ENCODE assay signal across 10 mouse cellular contexts in genomic region chr7:83564635-83565291, GRCm38 (mm10). TPM values are rescaled to one million over a fixed set of nuclear protein-coding genes. Genes with fewer than 3 reads are reported as not detected.
DNase-seq lines count a peak whose midpoint lies in the region; ATAC-seq and TF ChIP-seq lines count a peak whose summit lies in the region.
"Had no signal": no experiment of that assay in that cellular context is flagged by ENCODE, and none has a peak within 500 bp of the region (broad histone marks: within the 10 kb centered on the region; RNA-seq: fewer than 3 reads in every experiment).

No protein-coding gene starts in this region.

- H3K79me2 ChIP-seq in CH12.LX (replicated peaks; ENCODE audit: control insufficient read depth, extremely low read depth, insufficient read depth, poor library complexity, severe bottlenecking) = no peaks in the 10 kb centered on the region

- dilution Hi-C loops in CH12.LX (cut with MboI; ENCODE audit: extremely low pct_ligation_motif_present, extremely low pct_unique_long_range_greater_than_20kb, low sequenced_read_pairs) = no loop called here

- H3K9me3 ChIP-seq in hindbrain, embryonic 10.5 days = no peaks in the 10 kb centered on the region
- H3K9me3 ChIP-seq in hindbrain, embryonic 16.5 days (ENCODE audit: control insufficient read depth, low read length) = no peaks in the 10 kb centered on the region
- no peaks in the 10 kb centered on the region for H3K9me3 ChIP-seq in CH12.LX (replicated peaks; ENCODE audit: low read length)
- H3K9me3 ChIP-seq: liver, embryonic 13.5 days had no signal

- TF ChIP-seq CTCF in CH12.LX (conservative IDR thresholded peaks at IDR 0.05 in 1 of 2, IDR thresholded peaks at IDR 0.05 in 1 of 2; ENCODE audit: low read depth in 2 of 2, low read length in 2 of 2) = no peak

- intact Hi-C loops in heart, postnatal 10 days (cut with DNase I) = loop anchor here (5.0 kb wide), 1 partner anchor 697 kb away; the partner anchor contains the start of gene Mex3b
- intact Hi-C loops in left cerebral cortex, postnatal 36 days (cut with DNase I) = loop anchor here (5.0 to 10.0 kb wide), 3 partner anchors 68 to 320 kb away; partner anchors contain the start of genes Mesd, Stard5 and Tlnrd1

- 62% methylated on average over 12 of the region's 12 CpGs for WGBS in hindbrain, embryonic 10.5 days
- WGBS in hindbrain, embryonic 16.5 days = 68% methylated on average over 12 of the region's 12 CpGs

- H3K27ac ChIP-seq in hindbrain, embryonic 10.5 days = peak overlapping the region; percentile 69
- H3K27ac ChIP-seq in hindbrain, embryonic 16.5 days (ENCODE audit: low read depth, low read length) = no peak overlapping the region
- no peak overlapping the region for H3K27ac ChIP-seq in CH12.LX (ENCODE audit: insufficient read depth, low read depth)
- H3K27ac ChIP-seq: liver, embryonic 13.5 days had no signal

- DNase-seq in hindbrain, embryonic 10.5 days (ENCODE audit: low spot score) = no peak
- peak; percentile 7 for DNase-seq in CH12.LX (ENCODE audit: extremely low read depth)
- DNase-seq in heart, postnatal 10 days = peak; percentile 70
- no peak for DNase-seq in left cerebral cortex, postnatal 36 days (ENCODE audit: low spot score in 2 of 2)
- no peak for DNase-seq in layer of hippocampus, postnatal 14 days (ENCODE audit: low spot score in 2 of 2)
- DNase-seq in urinary bladder, postnatal 25 days (ENCODE audit: low spot score) = no peak
- DNase-seq: liver, embryonic 13.5 days had no signal

- H3K36me3 ChIP-seq in hindbrain, embryonic 10.5 days = no peaks in the 10 kb centered on the region
- no peaks in the 10 kb centered on the region for H3K36me3 ChIP-seq in hindbrain, embryonic 16.5 days (ENCODE audit: control insufficient read depth, insufficient read depth, low read length)
- H3K36me3 ChIP-seq in CH12.LX (replicated peaks in 1 of 2; ENCODE audit: control insufficient read depth in 1 of 2, insufficient read depth in 1 of 2, low read length in 1 of 2) = no peaks in the 10 kb centered on the region
- H3K36me3 ChIP-seq: liver, embryonic 13.5 days had no signal

- H3K4me2 ChIP-seq in hindbrain, embryonic 16.5 days (ENCODE audit: low read length) = no peak overlapping the region
- no peak overlapping the region for H3K4me2 ChIP-seq in CH12.LX (ENCODE audit: insufficient read depth, low read depth, poor library complexity, severe bottlenecking)
- H3K4me2 ChIP-seq: liver, embryonic 13.5 days had no signal

- no peak overlapping the region for H3K9ac ChIP-seq in hindbrain, embryonic 16.5 days (ENCODE audit: low read depth, low read length)
- H3K9ac ChIP-seq in CH12.LX (ENCODE audit: insufficient read depth, low read depth) = no peak overlapping the region
- H3K9ac ChIP-seq: liver, embryonic 13.5 days had no signal

- H3K4me1 ChIP-seq in hindbrain, embryonic 10.5 days (replicated peaks) = peaks cover 25% of the 10 kb centered on the region
- H3K4me1 ChIP-seq in hindbrain, embryonic 16.5 days (ENCODE audit: control insufficient read depth, insufficient read depth, low read depth, low read length) = no peaks in the 10 kb centered on the region
- H3K4me1 ChIP-seq in CH12.LX (ENCODE audit: control insufficient read depth in 1 of 2, insufficient read depth in 2 of 2) = peaks cover 0 to 17% of the 10 kb centered on the region in 2 experiments; a peak in 2 of 4 replicates
- H3K4me1 ChIP-seq: liver, embryonic 13.5 days had no signal

- no peak for TF ChIP-seq POLR2A in CH12.LX (IDR thresholded peaks at IDR 0.05; ENCODE audit: low read depth, low read length)

- H3K4me3 ChIP-seq in hindbrain, embryonic 10.5 days = no peak overlapping the region
- H3K4me3 ChIP-seq in hindbrain, embryonic 16.5 days (ENCODE audit: low read length) = no peak overlapping the region
- no peak overlapping the region for H3K4me3 ChIP-seq in CH12.LX (replicated peaks in 1 of 3; ENCODE audit: low read depth in 2 of 3, low read length in 2 of 3, poor library complexity in 1 of 3)
- H3K4me3 ChIP-seq: erythroblast, embryonic 14.5 days; liver, embryonic 13.5 days had no signal

- no peak for TF ChIP-seq EP300 in CH12.LX (IDR thresholded peaks at IDR 0.05; ENCODE audit: low read length)

- in situ Hi-C loops in CH12.LX (cut with MboI; ENCODE audit: low pct_ligation_motif_present, low pct_unique_long_range_greater_than_20kb, low sequenced_read_pairs) = loop anchor here (5.0 kb wide), 1 partner anchor 38 kb away; no protein-coding TSS in a partner anchor

- ATAC-seq in hindbrain, embryonic 16.5 days = no peak
- peak; percentile 85 for ATAC-seq in monocyte, adult 5-6 weeks (replicated peaks; ENCODE audit: insufficient number of reproducible peaks, low FRiP score, low TSS enrichment, poor library complexity, severe bottlenecking)

- no peaks in the 10 kb centered on the region for H3K27me3 ChIP-seq in hindbrain, embryonic 10.5 days (ENCODE audit: insufficient read depth, poor library complexity, severe bottlenecking)
- H3K27me3 ChIP-seq in hindbrain, embryonic 16.5 days (replicated peaks; ENCODE audit: control insufficient read depth, insufficient read depth, low read length) = no peaks in the 10 kb centered on the region
- H3K27me3 ChIP-seq in CH12.LX (replicated peaks) = no peaks in the 10 kb centered on the region
- H3K27me3 ChIP-seq: liver, embryonic 13.5 days had no signal

- TF ChIP-seq RAD21 in CH12.LX (IDR thresholded peaks at IDR 0.05; ENCODE audit: low read depth, low read length) = no peak

TF ChIP-seq in CH12.LX, 34 proteins besides CTCF, POLR2A, EP300 and RAD21:
- TF ChIP-seq ZNF384 (IDR thresholded peaks at IDR 0.05; ENCODE audit: low read depth, low read length) (no peak), UBTF (IDR thresholded peaks at IDR 0.05; ENCODE audit: low read depth, low read length) (no peak), MYC (IDR thresholded peaks at IDR 0.05; ENCODE audit: low read depth, low read length) (no peak), MXI1 (IDR thresholded peaks at IDR 0.05; ENCODE audit: low read depth, low read length) (no peak), E2F4 (IDR thresholded peaks at IDR 0.05; ENCODE audit: insufficient replicate concordance, low read depth, low read length) (no peak), HCFC1 (IDR thresholded peaks at IDR 0.05; ENCODE audit: low read depth, low read length) (no peak), USF1 (IDR thresholded peaks at IDR 0.05; ENCODE audit: low read depth, low read length) (no peak), PAX5 (IDR thresholded peaks at IDR 0.05; ENCODE audit: low read length) (no peak), USF2 (conservative IDR thresholded peaks at IDR 0.05; ENCODE audit: low read depth, low read length) (no peak), MAZ (IDR thresholded peaks at IDR 0.05; ENCODE audit: low read depth, low read length) (no peak), KAT2A (IDR thresholded peaks at IDR 0.05; ENCODE audit: insufficient replicate concordance, low read length) (no peak), ELF1 (IDR thresholded peaks at IDR 0.05; ENCODE audit: low read depth, low read length) (no peak)

RNA-seq across cellular contexts. Expression of gene Tmc3, which starts 20.0 kb away (rescaled TPM):
- 0.67 and 0.80 TPM in 2 replicates for polyA plus RNA-seq in hindbrain, embryonic 10.5 days (2016; fragmentation: Nextera tagmentation; extraction: Ambion mirVana)
- polyA plus RNA-seq in hindbrain, embryonic 16.5 days (2015; fragmentation: Nextera tagmentation; extraction: Ambion mirVana) = 0.29 and 0.33 TPM in 2 replicates
- total RNA-seq in CH12.LX (2012; rRNA removed) = 1.3 and 2.2 TPM in 2 replicates
- total RNA-seq in CH12.LX (2014; rRNA removed) = 1.2 and 1.3 TPM in 2 replicates
- 2.3 and 3.0 TPM in 2 replicates for polyA plus RNA-seq in CH12.LX (2012; ENCODE audit: insufficient read length, low read depth)
- total RNA-seq in heart, postnatal 10 days (2021) = 1 to 10 TPM; 1.8 to 1.9 TPM
- total RNA-seq in monocyte, adult 5-6 weeks (2017) = 0.10 to 7.4 TPM (median 0.29 TPM) in 3 replicates
- under 1 TPM; 0.12 to 0.23 TPM for total RNA-seq in left cerebral cortex, postnatal 36 days (2021)
- under 1 TPM; 0.17 to 0.41 TPM for total RNA-seq in layer of hippocampus, postnatal 14 days (2021)
- polyA plus RNA-seq: erythroblast, embryonic 14.5 days had no signal

Comparison
In these comparisons a context has a peak if more than half of its experiments do, and no peak if none do; other contexts are left out.
1. DNase-seq: peak in CH12.LX (single experiment) and heart, postnatal 10 days (2 of 2); none in hindbrain, embryonic 10.5 days (single experiment), left cerebral cortex, postnatal 36 days (0 of 2), layer of hippocampus, postnatal 14 days (0 of 2) and urinary bladder, postnatal 25 days (single experiment).